Mouse (Mus musculus) hindbrain, embryonic 12.5 days (tissue): ENCODE measurements at regions not wholly inside any gene's neighbourhood (a gene's known extent, or its start where the extent isn't known, plus 50 kb on each side); places are given as distances from the start of the nearest gene placed in this dataset.
"Not testable (repeated sequence)": the region's sequence is repeated elsewhere in the genome, so short reads cannot be mapped to it uniquely, and the experiment has no call there.

Source experiments
- ATAC-seq: fragments of 200-750 bp; cut with Nextera tagmentation; 2 replicates; pipeline ENCODE4 v1.8.0; 2017; ENCODE audit warnings: moderate TSS enrichment; ENCODE audit not compliant: low FRiP score
- H3K27ac ChIP-seq: fragments of 300-500 bp; sonication (generic); 2 replicates; pipeline ENCODE4 v1.5.1; 2016; ENCODE audit warnings: mild to moderate bottlenecking
- H3K27me3 ChIP-seq: fragments of 300-500 bp; sonication (generic); 2 replicates; pipeline ENCODE4 v1.6.1; 2016; ENCODE audit warnings: mild to moderate bottlenecking
- H3K36me3 ChIP-seq: fragments of 300-500 bp; sonication (generic); 2 replicates; pipeline ENCODE4 v1.6.1; 2016; ENCODE audit warnings: mild to moderate bottlenecking
- H3K4me1 ChIP-seq: fragments of 300-500 bp; sonication (generic); 2 replicates; pipeline ENCODE4 v1.6.1; 2016
- H3K4me2 ChIP-seq: fragments of 300-500 bp; sonication (generic); replicated peaks from 2 replicates; pipeline ENCODE4 v1.6.1; 2016; ENCODE audit warnings: mild to moderate bottlenecking
- H3K4me3 ChIP-seq: fragments of 300-500 bp; sonication (generic); 2 replicates; pipeline ENCODE4 v1.5.1; 2016; ENCODE audit warnings: mild to moderate bottlenecking
- H3K9ac ChIP-seq: fragments of 300-500 bp; sonication (generic); 2 replicates; pipeline ENCODE4 v1.6.1; 2016; ENCODE audit warnings: mild to moderate bottlenecking, moderate library complexity
- H3K9me3 ChIP-seq: fragments of 300-500 bp; sonication (generic); replicated peaks from 2 replicates; pipeline ENCODE4 v1.6.1; 2016; ENCODE audit warnings: mild to moderate bottlenecking
- WGBS: fragments of 180-500 bp; shearing (Covaris S2); methylation state at CpG from one replicate; pipeline ENCODE4 v1.1.7; 2016; 5-methylcytosine and 5-hydroxymethylcytosine counted together

- Histone ChIP-seq H3K4me1 (peaks cover 42% of the 10 kb centered on the region), H3K4me3 (no peak overlapping the region), H3K9me3 (no peaks in the 10 kb centered on the region), H3K27me3 (no peaks in the 10 kb centered on the region; the same call in 1 of the 2 replicates), H3K4me2 (peak overlapping the region; percentile 28; the same call in 1 of the 2 replicates), H3K27ac (peak overlapping the region; percentile 94), H3K9ac (peak overlapping the region; percentile 44; the same call in 1 of the 2 replicates), H3K36me3 (no peaks in the 10 kb centered on the region)
- 5% methylated on average over 11 of the region's 11 CpGs for WGBS
- ATAC-seq: peak; percentile 88
Observed at GRCm38 (mm10) chr8:126826328-126827285, 119.0 kb downstream of the Tomm20 start.

GRCm38 (mm10) chr8:126825877-126826276 is 119.8 kb downstream of the Tomm20 start:
- ATAC-seq: peak; percentile 83
- Histone ChIP-seq H3K4me1 (peaks cover 42% of the 10 kb centered on the region), H3K4me3 (no peak overlapping the region), H3K9ac (peak overlapping the region; percentile 38; the same call in 1 of the 2 replicates), H3K36me3 (no peaks in the 10 kb centered on the region), H3K9me3 (no peaks in the 10 kb centered on the region), H3K27me3 (no peaks in the 10 kb centered on the region; the same call in 1 of the 2 replicates), H3K27ac (peak overlapping the region; percentile 94), H3K4me2 (peak overlapping the region; percentile 28; the same call in 1 of the 2 replicates)
- 14% methylated on average over 3 of the region's 3 CpGs for WGBS

- WGBS: 51% methylated on average over 10 of the region's 10 CpGs
Observed at GRCm38 (mm10) chr8:126824575-126825208, 121.0 kb downstream of the Tomm20 start.

GRCm38 (mm10) chr8:126822269-126822668 is 123.4 kb downstream of the Tomm20 start:
- Histone ChIP-seq H3K4me1 (peaks cover 26% of the 10 kb centered on the region), H3K9me3 (no peaks in the 10 kb centered on the region), H3K36me3 (no peaks in the 10 kb centered on the region), H3K4me2 (no peak overlapping the region), H3K27me3 (no peaks in the 10 kb centered on the region), H3K9ac (no peak overlapping the region), H3K4me3 (no peak overlapping the region), H3K27ac (no peak overlapping the region)
- ATAC-seq: no peak
- WGBS: 98% methylated on average over 4 of the region's 4 CpGs

More at GRCm38 (mm10) chr8:126824575-126825208, 121.0 kb downstream of the Tomm20 start:
- peaks cover 40% of the 10 kb centered on the region for H3K4me1 ChIP-seq
- ATAC-seq: no peak
- no peaks in the 10 kb centered on the region for H3K9me3 ChIP-seq
- H3K4me2 ChIP-seq: no peak overlapping the region
- H3K36me3 ChIP-seq: no peaks in the 10 kb centered on the region
- H3K9ac ChIP-seq: no peak overlapping the region
- no peaks in the 10 kb centered on the region; the same call in 1 of the 2 replicates for H3K27me3 ChIP-seq
- H3K27ac ChIP-seq: peak overlapping the region; percentile 64
- no peak overlapping the region for H3K4me3 ChIP-seq

- no peak overlapping the region for H3K9ac ChIP-seq
- peaks cover 16% of the 10 kb centered on the region for H3K4me1 ChIP-seq
- no peak overlapping the region for H3K27ac ChIP-seq
- H3K9me3 ChIP-seq: no peaks in the 10 kb centered on the region
- WGBS: 70% methylated on average over 8 of the region's 8 CpGs
- no peaks in the 10 kb centered on the region for H3K27me3 ChIP-seq
- no peak overlapping the region for H3K4me3 ChIP-seq
- H3K36me3 ChIP-seq: no peaks in the 10 kb centered on the region
- no peak for ATAC-seq
- no peak overlapping the region for H3K4me2 ChIP-seq
Observed at GRCm38 (mm10) chr8:126821279-126821678, 124.4 kb downstream of the Tomm20 start.

GRCm38 (mm10) chr8:126820502-126820901 is 125.1 kb downstream of the Tomm20 start:
- ATAC-seq: no peak
- H3K9me3 ChIP-seq: no peaks in the 10 kb centered on the region
- H3K36me3 ChIP-seq: no peaks in the 10 kb centered on the region
- H3K4me1 ChIP-seq: peaks cover 8% of the 10 kb centered on the region
- no peak overlapping the region for H3K4me2 ChIP-seq
- no peak overlapping the region for H3K9ac ChIP-seq
- H3K27ac ChIP-seq: no peak overlapping the region
- WGBS: 95% methylated on average over 2 of the region's 2 CpGs
- no peak overlapping the region for H3K4me3 ChIP-seq
- no peaks in the 10 kb centered on the region for H3K27me3 ChIP-seq

GRCm38 (mm10) chr8:126819261-126819660 is 126.4 kb downstream of the Tomm20 start:
- H3K27ac ChIP-seq: no peak overlapping the region
- WGBS: 90% methylated on average over 3 of the region's 3 CpGs
- no peak overlapping the region for H3K4me2 ChIP-seq
- H3K9me3 ChIP-seq: no peaks in the 10 kb centered on the region
- H3K4me3 ChIP-seq: no peak overlapping the region
- peaks cover under 1% of the 10 kb centered on the region; the same call in 1 of the 2 replicates for H3K4me1 ChIP-seq
- no peak overlapping the region for H3K9ac ChIP-seq
- ATAC-seq: no peak
- H3K36me3 ChIP-seq: no peaks in the 10 kb centered on the region
- H3K27me3 ChIP-seq: no peaks in the 10 kb centered on the region

- Histone ChIP-seq H3K4me3 (no peak overlapping the region), H3K4me2 (no peak overlapping the region), H3K4me1 (no peaks in the 10 kb centered on the region), H3K9ac (no peak overlapping the region), H3K27me3 (no peaks in the 10 kb centered on the region), H3K9me3 (peaks cover 7% of the 10 kb centered on the region; the same call in 1 of the 2 replicates), H3K36me3 (no peaks in the 10 kb centered on the region), H3K27ac (no peak overlapping the region)
- 84% methylated on average over 3 of the region's 3 CpGs for WGBS
- no peak for ATAC-seq
Observed at GRCm38 (mm10) chr8:126816155-126816554, 129.5 kb downstream of the Tomm20 start.

- WGBS: 74% methylated on average over 4 of the region's 4 CpGs
- Histone ChIP-seq H3K27me3 (no peaks in the 10 kb centered on the region), H3K9ac (no peak overlapping the region), H3K4me2 (no peak overlapping the region), H3K9me3 (peaks cover 7% of the 10 kb centered on the region; the same call in 1 of the 2 replicates), H3K4me1 (no peaks in the 10 kb centered on the region), H3K27ac (no peak overlapping the region), H3K4me3 (no peak overlapping the region), H3K36me3 (no peaks in the 10 kb centered on the region)
- no peak for ATAC-seq
Observed at GRCm38 (mm10) chr8:126814427-126814826, 131.2 kb downstream of the Tomm20 start.

GRCm38 (mm10) chr8:126813621-126814020 is 132.0 kb downstream of the Tomm20 start:
- H3K4me2 ChIP-seq: no peak overlapping the region
- no peak for ATAC-seq
- H3K36me3 ChIP-seq: no peaks in the 10 kb centered on the region
- no peaks in the 10 kb centered on the region for H3K27me3 ChIP-seq
- H3K9me3 ChIP-seq: peaks cover 7% of the 10 kb centered on the region; the same call in 1 of the 2 replicates
- H3K27ac ChIP-seq: no peak overlapping the region
- WGBS: 79% methylated on average over 4 of the region's 4 CpGs
- H3K4me1 ChIP-seq: no peaks in the 10 kb centered on the region
- no peak overlapping the region for H3K9ac ChIP-seq
- H3K4me3 ChIP-seq: no peak overlapping the region

GRCm38 (mm10) chr8:126812777-126813176 is 132.9 kb downstream of the Tomm20 start:
- ATAC-seq: no peak
- WGBS: 89% methylated on average over 5 of the region's 5 CpGs
- peaks cover 7% of the 10 kb centered on the region; the same call in 1 of the 2 replicates for H3K9me3 ChIP-seq
- no peaks in the 10 kb centered on the region for H3K36me3 ChIP-seq
- no peak overlapping the region for H3K4me2 ChIP-seq
- H3K27ac ChIP-seq: no peak overlapping the region
- H3K9ac ChIP-seq: no peak overlapping the region
- H3K4me1 ChIP-seq: no peaks in the 10 kb centered on the region
- no peak overlapping the region for H3K4me3 ChIP-seq
- no peaks in the 10 kb centered on the region for H3K27me3 ChIP-seq

GRCm38 (mm10) chr8:126811358-126811757 is 134.3 kb downstream of the Tomm20 start:
- H3K4me2 ChIP-seq, ATAC-seq, H3K27ac ChIP-seq, H3K4me3 ChIP-seq, H3K36me3 ChIP-seq, H3K27me3 ChIP-seq, H3K9me3 ChIP-seq, H3K9ac ChIP-seq, H3K4me1 ChIP-seq: not testable (repeated sequence)
- WGBS: 49% methylated on average over 2 of the region's 2 CpGs
